Mouse (Mus musculus) brain, embryonic 14.5 days (tissue): ENCODE data around the gene Rras.

Experiments
- CTCF ChIP-seq: fragments of 200-500 bp; IDR thresholded peaks from 2 replicates; pipeline ENCODE4 v1.5.1; 2012; ENCODE audit warnings: inconsistent platforms, mild to moderate bottlenecking, moderate library complexity, borderline replicate concordance; ENCODE audit not compliant: insufficient read depth, insufficient read length; ENCODE audit errors: extremely low read depth
- POLR2A ChIP-seq: fragments of 200-500 bp; IDR thresholded peaks from 2 replicates; pipeline ENCODE4 v1.6.1; 2012; ENCODE audit warnings: mild to moderate bottlenecking, inconsistent platforms, borderline replicate concordance; ENCODE audit not compliant: poor library complexity, insufficient read depth, insufficient read length, severe bottlenecking; ENCODE audit errors: extremely low read depth

- no peak for TF ChIP-seq POLR2A
- no peak for TF ChIP-seq CTCF
Observed at GRCm38 (mm10) chr7:45017242-45018061, at the start of gene Rras.
